Mouse (Mus musculus): ENCODE measurements around the gene Trf.
"Not testable (repeated sequence)": the region's sequence is repeated elsewhere in the genome, so short reads cannot be mapped to it uniquely, and the experiment has no call there.

The Trf gene

DNA sequence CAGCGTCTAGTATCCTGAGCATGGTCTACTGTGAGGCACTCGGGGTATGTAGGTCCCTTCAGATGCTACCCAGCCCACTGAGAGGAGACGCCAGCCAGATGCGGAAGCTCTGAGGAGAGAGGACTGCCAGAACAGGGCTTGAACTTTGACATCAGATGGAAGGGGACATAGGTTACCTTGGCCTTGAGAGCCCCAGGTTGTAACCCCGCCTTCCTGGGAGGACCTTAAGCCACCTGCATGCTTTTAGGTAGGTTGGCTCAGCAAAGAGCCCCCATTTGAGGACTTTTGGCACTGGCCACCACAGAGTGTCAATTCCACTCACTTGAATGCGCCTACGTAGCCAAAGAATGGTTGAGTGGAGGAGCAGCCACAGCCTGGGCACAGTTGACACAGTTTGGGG lies 5.5 kb downstream of the Trf start:
- no peak for DNase-seq (ENCODE audit: low spot score)

DNA sequence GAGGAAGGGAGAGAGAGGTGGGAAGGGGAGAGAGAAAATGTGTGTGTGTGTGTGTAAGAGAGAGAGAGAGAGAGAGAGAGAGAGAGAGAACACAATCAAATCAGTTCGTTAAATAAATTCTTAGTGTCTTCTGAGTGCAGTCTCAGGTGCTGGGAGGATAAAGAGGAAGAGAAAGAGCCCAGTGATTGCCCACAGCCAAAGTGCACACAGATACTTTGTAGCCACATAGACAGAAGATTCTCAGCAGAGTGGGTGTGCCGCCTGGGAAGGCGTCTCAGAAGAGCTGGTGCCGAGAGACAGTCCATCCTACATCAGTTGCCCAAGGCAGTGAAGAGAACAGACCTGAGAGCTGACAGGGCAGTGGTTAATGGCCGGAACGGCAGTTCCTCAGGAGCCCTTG lies 16.0 kb downstream of the Trf start:
- DNase-seq (ENCODE audit: low spot score): no peak

DNA sequence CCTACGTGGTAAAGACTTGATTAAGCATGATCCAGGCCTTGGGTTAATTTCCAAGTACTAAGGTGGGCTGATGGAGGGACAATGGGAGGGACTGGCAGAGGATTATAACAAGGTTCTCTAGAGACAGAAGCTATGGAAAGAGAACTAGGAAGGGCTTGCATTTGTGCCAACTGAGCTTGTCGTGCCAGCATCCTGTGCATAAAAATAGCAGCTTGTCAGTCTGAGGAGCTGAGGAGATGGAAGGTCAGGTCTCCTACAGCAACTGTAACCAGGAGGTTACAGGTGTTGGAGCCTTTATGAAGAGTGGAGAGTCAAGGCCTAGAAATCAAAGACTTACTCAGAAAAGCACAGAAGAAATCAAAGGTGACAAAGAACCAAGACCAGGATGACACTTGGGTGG lies 16.6 kb downstream of the Trf start:
- DNase-seq (ENCODE audit: low spot score): peak; percentile 19

DNA sequence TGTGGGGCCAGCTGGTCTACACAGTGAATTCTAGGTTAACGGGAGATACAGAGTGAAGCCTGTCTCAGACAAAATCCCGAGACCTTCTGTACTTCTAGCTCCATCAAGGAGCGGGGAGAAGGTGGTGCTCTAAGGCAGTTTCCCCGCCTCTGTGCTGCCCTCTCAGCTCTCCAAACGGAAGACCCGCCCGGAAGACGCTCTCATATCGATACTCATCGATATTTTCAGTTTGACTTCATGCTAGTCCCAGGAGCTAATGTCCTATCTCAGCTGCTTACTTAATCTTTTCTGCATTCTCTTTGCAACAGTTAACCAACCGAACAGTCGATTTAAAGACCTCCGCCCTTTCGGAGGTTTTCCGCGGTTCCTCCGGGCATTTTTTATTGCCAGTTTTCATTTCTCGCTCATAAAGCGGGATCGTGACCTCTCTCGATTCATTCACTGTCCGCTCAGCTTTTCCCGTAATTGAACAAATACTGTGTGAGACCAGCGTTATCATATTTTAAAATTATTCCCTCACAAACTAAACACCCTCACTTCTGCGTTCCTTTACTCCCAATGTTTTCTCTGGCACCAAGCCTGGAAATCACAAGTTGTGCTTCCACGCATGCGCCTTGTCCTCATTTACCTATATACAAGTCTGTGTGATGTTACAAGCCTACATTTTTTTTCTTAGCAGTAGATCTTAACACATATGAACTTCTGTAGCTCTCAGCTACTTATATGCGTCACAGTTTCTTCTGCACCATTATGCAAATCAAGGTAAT lies 17.4 kb downstream of the Trf start:
- no peak for DNase-seq (ENCODE audit: low spot score)

DNA sequence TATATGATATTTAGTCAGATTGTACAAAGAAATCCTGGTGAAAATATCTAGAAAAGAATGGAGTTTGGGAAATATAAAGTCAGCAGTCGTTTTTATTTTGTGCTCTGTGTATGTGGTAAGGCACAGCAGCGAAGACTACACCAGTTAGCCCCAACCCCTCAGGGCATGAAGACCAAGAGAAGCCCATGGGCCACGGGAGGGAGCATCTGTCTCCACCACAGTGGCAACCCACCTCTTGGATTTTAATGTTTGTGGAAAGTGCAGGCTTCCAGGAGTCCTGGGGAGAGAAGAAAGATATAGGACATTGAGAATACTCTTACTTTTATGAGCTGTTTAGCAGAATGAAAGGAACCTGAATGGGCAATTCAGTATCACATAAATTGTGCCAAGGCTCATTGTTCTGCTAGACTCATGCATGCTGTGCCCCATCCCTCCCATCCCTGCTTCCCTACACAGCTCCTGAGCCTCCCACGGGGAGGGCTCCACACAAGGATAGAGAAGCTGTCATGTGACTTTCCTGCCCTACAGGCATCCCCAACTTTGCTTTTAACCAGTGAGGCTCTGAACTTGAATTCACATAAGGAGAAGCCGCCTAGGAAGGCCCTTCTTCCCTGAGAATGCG lies 21.3 kb downstream of the Trf start:
- no peak for DNase-seq (ENCODE audit: low spot score)

DNA sequence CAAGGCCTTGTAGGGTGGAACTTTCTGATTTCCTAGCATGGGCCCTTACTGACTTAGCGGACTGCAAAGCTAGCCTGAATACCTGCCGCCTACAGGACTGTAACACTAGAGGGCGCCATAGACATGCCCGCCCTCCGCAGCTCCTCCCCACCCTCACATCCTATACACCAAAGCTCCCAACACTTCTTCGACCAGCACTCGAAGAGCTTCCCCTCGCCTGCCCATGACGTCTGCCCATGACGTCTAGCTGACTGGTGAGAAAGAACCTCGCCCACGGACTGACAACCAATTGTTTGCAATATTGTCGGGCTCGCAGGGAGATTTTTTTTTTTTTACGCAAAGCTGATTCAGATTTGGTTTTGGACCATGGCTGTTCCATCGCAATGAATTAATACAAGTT lies 22.4 kb downstream of the Trf start:
- peak; percentile 51 for DNase-seq (ENCODE audit: low spot score)

DNA sequence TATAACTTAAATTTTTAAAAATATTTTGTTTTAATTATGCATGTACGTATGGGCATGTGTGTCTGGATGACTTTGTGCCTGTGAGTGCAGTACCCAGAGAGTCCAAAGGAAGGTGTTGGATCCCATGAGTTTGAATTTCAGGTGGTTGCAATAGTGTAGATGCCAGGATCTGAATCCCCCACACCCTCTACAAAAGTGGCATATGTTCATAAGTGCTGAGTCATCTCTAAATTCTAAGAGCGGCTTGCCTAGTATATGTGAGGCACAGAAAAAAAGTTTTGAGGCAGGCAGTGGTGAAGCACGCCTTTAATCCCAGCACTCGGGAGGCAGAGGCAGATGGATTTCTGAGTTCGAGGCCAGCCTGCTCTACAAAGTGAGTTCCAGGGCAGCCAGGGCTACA lies 24.5 kb downstream of the Trf start:
- DNase-seq (ENCODE audit: low spot score): no peak

DNA sequence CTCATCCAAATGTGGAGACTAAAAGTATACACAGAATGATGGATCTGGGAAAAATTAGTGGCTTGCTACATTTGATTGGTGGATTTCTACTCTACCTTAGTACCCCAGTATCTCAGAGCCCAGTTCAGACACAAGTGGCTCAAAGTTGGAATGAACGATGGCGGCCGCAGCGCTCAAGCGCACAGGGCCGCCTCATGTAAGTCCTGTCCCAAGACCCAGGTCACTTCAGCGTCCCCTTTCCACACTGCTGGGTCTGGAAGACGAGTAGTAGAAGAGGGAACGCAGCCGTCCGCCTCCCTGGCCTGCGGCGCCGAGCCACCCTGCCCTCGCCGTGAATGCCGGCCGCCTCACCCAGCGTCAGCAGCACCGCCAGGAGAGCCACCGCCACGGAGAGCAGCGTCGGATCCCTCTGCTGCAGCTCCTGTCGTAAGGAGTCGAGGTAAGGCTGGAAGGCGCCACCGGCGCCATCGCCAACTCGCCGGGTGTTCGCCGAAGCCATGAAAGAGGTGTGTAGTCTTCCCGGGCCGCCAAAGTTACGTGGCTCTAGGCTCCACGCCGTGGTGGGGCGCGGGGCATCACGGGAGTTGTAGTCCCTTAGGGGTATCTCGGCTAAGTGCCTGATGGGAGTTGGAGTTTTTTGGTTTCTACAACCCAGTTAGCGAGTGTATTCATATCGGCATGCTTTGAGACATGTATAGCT lies 28.5 kb downstream of the Trf start, which contains the start of gene Srprb:
Gene Srprb, minus strand, starts transcription at position 577 of the 700 bp plus-strand sequence.
- DNase-seq (ENCODE audit: low spot score): peak; percentile 89

DNA sequence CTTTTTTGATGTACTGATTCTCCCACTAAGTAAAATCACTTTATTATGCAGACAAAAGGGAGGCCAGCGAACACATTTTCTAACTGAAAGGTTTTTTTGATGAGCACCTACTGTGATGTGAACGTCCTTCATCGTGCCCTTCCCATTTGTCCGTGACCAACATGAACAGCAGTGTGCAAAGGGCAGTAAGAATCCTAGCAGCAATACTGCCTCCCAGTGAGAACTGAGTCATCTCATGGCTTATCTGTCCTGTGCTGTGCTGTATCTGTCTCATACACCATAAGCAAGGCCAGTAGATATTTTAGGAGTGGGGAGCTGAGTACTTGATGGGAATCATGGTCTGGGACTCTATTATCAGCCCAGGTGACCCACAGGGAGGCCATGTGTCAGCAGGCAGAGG lies 41.8 kb downstream of the Trf start:
- no peak for DNase-seq (ENCODE audit: low spot score)

DNA sequence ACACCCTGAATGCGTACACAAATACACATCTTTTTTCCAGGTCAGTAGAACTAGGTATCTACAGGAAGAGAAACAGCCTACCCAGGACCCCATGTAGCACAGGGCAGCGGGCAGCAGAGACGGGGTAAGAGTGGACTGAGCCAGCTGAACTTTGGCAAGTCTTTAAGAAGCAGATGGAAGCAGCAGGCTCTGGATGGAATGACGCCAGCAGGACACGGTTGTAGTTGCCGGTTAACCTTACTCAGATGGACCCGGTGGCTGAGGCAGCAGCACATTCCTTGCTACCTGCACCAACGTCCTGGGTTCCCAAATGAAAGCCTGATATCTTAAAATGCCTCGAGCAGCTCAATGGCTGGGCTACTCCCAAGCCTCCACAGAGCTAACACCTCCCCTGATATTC lies 43.5 kb downstream of the Trf start:
- DNase-seq (ENCODE audit: low spot score): peak; percentile 61

DNA sequence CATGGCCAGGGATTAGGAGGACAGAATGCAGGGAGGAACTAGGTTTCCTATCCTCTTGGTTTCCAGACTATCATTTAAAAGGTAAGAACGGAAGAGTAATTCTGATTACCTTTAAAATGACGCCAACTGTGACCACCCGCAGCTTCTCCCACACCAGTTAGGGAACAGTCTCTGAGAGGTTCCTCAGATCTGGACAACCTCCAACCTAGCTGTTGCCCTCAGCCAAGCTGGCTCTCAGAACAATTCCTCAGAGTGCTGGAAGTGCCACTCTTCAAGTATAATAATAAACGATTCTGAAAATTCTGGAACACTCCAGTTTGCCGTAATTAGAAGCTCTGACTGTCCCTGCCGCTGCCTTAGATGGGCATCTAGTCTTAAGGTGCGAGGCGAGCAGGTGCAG lies 44.3 kb downstream of the Trf start:
- DNase-seq (ENCODE audit: low spot score): peak; percentile 67

DNA sequence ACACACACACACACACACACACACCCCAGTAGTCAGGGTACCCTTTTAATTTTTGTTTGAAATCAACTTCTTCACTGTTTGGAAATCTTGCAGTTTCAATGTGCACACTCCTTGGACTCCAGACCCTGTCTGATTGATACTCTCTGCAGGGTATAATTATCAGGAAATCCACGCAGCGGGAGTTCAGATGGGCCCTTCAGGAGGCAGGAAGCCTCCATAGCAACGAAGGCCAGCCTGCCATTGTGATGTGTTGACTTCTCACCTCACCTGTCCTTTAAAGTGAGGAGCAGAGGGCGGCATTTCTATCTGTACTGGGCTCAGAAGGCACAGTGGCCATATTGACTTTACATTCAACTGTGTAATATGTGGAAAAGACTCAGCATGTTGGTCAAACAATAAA lies 45.4 kb downstream of the Trf start:
- DNase-seq (ENCODE audit: low spot score): no peak

DNA sequence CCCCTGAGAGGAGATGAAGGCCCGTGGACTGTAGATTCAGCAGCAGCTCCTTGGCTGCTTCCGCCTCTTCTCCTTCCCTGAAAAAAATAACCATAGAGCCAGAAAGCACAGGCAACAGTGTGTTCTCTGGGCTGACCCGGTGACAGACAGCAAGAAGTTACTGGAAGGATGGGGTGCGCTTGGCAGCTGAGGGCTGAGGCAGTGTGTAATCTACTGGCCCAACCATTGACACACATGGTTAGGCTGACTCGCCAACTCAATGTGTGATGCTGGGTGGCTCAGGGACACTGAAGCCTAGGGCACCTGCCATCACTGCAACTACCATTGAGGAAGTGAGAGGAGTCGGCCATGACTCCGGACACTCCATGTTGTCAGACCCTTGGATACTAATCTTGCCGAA lies 48.4 kb downstream of the Trf start:
- no peak for DNase-seq (ENCODE audit: low spot score)

DNA sequence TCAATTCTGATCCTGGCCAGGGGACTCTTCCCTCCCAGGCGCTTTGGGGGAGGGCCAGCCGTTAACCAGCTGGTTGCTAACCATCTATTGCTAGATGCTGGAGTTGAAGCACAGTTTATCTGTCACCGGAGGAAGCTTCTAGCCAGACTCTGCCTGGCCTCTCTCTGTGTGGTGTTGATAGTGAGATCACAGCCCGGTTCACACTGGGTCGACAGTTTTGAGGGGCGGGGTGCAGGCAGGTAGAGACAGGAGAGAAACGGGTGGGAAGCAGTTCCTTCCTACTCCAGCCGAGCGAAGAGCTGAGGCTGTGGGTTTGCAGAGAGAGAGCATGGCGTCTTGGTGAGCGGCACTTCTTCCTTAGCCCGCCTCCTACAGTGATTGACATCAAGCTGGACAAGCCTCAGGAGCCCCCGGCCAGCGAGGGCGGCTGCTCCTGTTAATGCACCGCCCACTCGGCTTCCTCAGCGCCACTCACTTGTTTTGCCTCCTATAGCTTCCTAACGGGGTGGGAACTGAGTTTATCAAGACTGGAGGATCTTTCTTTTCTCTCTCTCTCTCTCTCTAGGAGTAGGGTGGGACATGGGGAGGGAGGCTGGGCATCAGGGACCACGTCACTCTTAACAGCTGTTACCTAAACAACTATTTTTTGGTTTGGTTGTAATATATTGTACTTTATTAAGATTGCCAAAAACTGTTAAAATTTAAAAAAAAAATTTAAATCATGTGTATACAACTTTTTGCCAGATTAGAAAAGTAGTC lies 49.3 kb downstream of the Trf start:
- DNase-seq (ENCODE audit: low spot score): no peak

DNA sequence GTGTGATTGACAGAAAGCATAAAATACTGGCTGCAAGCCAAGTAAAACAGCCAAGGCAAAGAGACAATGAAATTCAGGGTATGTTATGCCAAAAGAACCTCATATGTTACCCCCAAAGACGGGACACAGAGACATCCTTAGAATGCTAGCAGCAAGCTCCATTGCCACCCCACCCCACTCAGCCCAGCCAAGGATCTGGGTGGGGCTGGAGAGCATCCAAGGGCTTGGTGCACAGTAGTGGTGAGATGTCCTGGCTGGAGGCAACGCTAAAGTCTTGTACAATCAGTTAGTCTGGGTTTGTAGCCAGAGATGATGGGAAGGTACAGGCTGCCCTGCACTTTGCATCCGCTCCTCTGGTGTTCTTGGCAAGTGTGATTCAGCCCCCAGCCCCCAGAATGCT lies 49.9 kb downstream of the Trf start:
- peak; percentile 29 for DNase-seq (ENCODE audit: low spot score)

DNA sequence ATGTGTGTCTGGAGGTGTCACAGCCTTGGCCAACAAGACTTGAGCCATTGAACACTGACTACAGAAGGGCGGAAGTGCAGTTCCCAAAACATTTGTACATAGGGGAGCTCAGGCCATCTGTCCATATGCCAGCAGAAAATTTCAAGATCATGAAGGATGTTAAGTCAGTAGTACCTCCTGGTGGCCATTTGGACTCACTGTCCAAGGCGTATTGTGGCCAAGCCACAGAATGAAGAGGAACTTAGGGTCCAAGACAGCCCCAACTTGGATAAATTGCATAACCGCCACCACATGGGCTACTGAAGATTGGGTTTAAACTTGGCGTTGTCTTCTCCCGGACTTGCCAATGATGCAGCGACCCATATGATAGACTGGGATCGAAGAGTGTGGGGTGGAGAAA lies 54.6 kb downstream of the Trf start:
- peak; percentile 12 for DNase-seq (ENCODE audit: low spot score)

DNA sequence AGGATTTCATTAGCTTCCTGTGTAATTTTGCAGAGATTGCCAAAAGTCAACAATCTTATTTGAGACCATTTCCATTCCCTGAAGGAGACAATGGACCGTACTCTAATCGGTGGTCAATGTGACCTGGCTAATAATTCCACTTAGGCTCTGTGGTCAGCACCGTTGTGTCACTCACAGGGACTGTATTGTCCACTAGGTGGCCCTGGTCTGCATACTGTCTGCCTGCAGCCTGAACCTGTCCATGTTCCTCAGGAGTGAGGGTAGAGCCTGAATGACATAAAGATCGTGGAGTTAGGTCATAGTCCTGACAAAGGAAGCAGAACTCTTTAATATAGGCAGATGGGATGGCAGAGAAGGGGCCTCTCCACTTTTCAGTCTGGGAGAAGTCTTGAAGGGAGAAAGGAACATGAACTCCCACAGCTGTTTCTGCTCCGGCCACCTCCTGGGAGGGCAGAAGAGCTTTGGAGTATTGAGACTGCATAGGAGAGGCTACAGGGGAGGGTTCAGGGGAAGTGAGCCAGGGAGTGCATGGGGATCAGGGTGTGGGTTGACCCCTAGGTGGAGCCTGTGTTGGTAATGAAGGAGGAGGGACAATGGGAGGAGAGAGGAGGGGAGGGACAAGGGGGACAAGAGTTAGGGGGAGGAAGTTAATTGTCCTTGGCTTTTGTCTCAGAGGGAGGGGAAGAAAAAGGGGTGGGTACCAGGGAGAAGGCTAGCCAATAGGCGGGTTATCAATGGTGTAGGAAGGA lies 55.3 kb downstream of the Trf start:
- DNase-seq (ENCODE audit: low spot score): peak; percentile 32

DNA sequence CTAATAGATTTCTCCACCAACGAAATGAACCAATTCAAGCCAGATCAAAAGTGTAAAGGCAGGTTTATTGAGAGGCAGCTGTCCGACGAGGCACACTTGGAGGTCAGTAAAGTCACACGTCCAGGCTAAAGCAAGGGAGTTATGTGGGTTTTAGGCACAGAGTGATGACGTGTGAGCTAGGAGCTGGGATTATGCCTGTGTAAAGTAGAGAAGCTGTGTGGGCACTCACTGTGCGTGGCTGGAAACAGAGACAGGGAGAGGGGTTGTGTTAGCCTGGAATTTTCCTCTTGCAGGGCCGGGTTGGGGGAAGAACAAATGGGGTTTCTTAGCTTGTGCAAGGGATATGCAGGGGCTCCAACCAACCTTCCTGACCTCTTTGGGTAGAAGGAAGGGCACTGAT lies 61.5 kb downstream of the Trf start:
- no peak for DNase-seq (ENCODE audit: low spot score)

DNA sequence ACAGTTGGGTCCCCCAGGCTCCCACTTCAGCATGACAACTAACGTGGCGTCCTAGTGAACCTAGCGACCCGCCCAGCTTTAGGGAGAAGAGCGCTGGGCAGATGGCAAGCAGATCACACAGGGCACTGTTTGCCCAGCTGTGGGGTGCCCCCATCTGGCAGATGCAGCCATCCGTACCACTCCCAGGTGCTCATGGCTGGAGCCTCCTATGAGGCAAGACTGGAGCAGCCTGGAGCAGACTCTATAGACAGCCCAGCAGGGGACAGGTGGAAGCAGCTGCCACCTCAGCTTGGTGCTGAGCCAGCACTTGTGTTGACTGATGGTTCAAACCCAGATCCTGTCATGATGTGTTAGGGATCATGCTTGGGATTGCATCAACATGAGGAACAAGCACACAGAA lies 62.2 kb downstream of the Trf start:
- DNase-seq (ENCODE audit: low spot score): no peak

DNA sequence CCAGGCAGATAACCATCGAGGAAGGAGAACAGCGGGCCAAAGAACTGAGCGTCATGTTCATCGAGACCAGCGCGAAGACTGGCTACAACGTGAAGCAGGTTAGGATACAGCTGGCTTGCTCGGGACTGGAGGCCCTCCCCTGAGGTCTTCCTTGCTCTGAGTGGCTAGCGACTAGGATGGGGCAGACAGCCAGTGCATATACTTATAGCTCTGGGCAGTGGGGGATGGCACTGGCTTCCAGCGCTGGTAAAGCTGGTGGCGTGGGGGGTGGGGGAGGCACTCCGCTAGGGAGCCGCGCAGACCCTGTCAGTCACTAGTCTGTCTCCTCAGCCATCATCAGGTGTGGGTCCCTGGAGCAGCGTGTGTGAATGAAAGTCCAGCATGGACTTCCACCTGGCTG lies 66.4 kb downstream of the Trf start:
- DNase-seq (ENCODE audit: low spot score): no peak

DNA sequence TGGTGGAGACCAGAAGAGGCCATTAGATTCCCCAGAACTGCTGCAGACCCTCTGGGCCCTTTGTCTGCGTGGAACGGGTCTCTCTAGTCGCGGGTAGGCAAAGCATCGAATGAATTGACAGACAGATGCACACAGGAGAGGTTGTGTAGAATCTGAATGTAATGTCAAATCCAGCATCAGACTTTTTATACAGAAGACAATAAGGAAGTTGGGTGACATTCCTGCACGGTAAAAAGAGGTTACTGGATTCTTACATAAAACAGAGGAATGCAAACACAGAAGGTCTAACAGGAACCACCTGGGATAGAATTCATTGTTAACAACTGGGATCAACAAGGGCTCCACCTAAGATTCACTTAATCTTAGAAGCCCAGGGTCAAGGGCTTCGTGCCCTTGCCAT lies 75.1 kb downstream of the Trf start:
- not testable (repeated sequence) for DNase-seq (ENCODE audit: low spot score)

DNA sequence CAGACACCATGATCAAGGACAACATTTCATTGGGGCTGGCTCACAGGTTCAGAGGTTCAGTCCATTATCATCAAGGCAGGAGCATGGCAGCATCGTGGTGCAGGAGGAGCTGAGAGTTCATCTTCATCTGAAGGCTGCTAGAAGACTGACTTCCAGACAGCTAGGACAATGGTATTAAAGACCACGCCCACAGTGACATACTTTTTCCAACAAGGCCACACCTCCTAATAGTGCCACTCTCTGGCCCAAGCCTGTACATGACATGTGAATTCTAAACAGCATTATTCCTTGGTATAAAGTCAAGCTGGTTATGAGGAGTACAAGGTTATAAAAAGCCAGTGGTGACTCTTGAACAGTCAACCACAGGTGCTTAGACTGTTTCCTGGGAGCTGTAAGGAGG lies 75.7 kb downstream of the Trf start:
- no peak for DNase-seq (ENCODE audit: low spot score)
